Comparison of ENCODE assay signal across 32 mouse cellular contexts in genomic region chr11:68897838-68898237, GRCm38 (mm10). TPM values are rescaled to one million over a fixed set of nuclear protein-coding genes. Genes with fewer than 3 reads are reported as not detected.
"Had no signal": no experiment of that assay in that cellular context is flagged by ENCODE, and none has a peak within 500 bp of the region (broad histone marks: within the 10 kb centered on the region; RNA-seq: fewer than 3 reads in every experiment).

No protein-coding gene starts in this region.

- H3K36me3 ChIP-seq: intestine, embryonic 15.5 days had no signal

- H3K9ac ChIP-seq: heart, embryonic 12.5 days; hindbrain, embryonic 12.5 days; hindbrain, embryonic 14.5 days; intestine, embryonic 15.5 days; limb, embryonic 12.5 days had no signal

- H3K4me3 ChIP-seq: gastrocnemius, adult 2 months; heart, embryonic 10.5 days; heart, embryonic 12.5 days; hindbrain, embryonic 10.5 days; hindbrain, embryonic 12.5 days; intestine, embryonic 15.5 days; layer of hippocampus, adult 2 months; left cerebral cortex, adult 2 months; limb, embryonic 10.5 days; limb, embryonic 12.5 days had no signal

- H3K9me3 ChIP-seq: heart, embryonic 10.5 days; heart, embryonic 12.5 days; hindbrain, embryonic 10.5 days; hindbrain, embryonic 12.5 days; intestine, embryonic 15.5 days; limb, embryonic 10.5 days; limb, embryonic 12.5 days had no signal

- H3K4me2 ChIP-seq: heart, embryonic 12.5 days; hindbrain, embryonic 12.5 days; hindbrain, embryonic 14.5 days; intestine, embryonic 15.5 days; limb, embryonic 12.5 days had no signal

- H3K27me3 ChIP-seq: intestine, embryonic 15.5 days had no signal

- H3K27ac ChIP-seq: gastrocnemius, adult 2 months; heart, embryonic 10.5 days; hindbrain, embryonic 10.5 days; hindbrain, embryonic 12.5 days; hindbrain, embryonic 14.5 days; intestine, embryonic 15.5 days; layer of hippocampus, adult 2 months; left cerebral cortex, adult 2 months; limb, embryonic 10.5 days; limb, embryonic 12.5 days had no signal

- DNase-seq: gastrocnemius, postnatal 10 days; gastrocnemius, postnatal 25 days; heart, postnatal 10 days had no signal

- ATAC-seq: hindbrain, embryonic 16.5 days; intestine, embryonic 15.5 days; intestine, postnatal 0 days had no signal

RNA-seq across cellular contexts. Expression of gene Rnf222, which starts 9.5 kb away (rescaled TPM):
- total RNA-seq: gastrocnemius, adult 2 months; gastrocnemius, postnatal 10 days; gastrocnemius, postnatal 25 days; granulocyte monocyte progenitor cell, adult 5-6 weeks; layer of hippocampus, adult 2 months; layer of hippocampus, postnatal 10 days; layer of hippocampus, postnatal 25 days; left cerebral cortex, adult 2 months; left cerebral cortex, postnatal 14 days; left cerebral cortex, postnatal 36 days had no signal
- polyA plus RNA-seq: heart, embryonic 14.5 days; hindbrain, embryonic 12.5 days; hindbrain, embryonic 14.5 days; inflammation-experienced regulatory T-cells, adult 6 months had no signal

RNA-seq across cellular contexts. Expression of gene Odf4, which starts 29.0 kb away (rescaled TPM):
- total RNA-seq: gastrocnemius, adult 2 months; gastrocnemius, postnatal 10 days; gastrocnemius, postnatal 25 days; gastrocnemius, postnatal 4 days; granulocyte monocyte progenitor cell, adult 5-6 weeks; heart, adult 18-20 months; heart, postnatal 10 days; heart, postnatal 25 days; heart, postnatal 4 days; layer of hippocampus, adult 2 months; layer of hippocampus, postnatal 25 days; liver, adult 2 months had no signal
- polyA plus RNA-seq: heart, embryonic 10.5 days; heart, embryonic 12.5 days; heart, embryonic 14.5 days; heart, embryonic 16.5 days; hindbrain, embryonic 10.5 days; hindbrain, embryonic 12.5 days; inflammation-experienced regulatory T-cells, adult 6 months; intestine, embryonic 15.5 days; intestine, postnatal 0 days; kidney, embryonic 14.5 days; kidney, embryonic 16.5 days; limb, embryonic 10.5 days; limb, embryonic 12.5 days; limb, embryonic 14.5 days; liver, adult 2 months had no signal
